Mouse (Mus musculus) layer of hippocampus, adult 9-11 months (tissue): Measurements from ENCODE around the gene Kin.

ENCODE experiments used
- DNase-seq: peaks from one replicate; pipeline ENCODE4 v3.0.0; 2022

Kin gene

DNA sequence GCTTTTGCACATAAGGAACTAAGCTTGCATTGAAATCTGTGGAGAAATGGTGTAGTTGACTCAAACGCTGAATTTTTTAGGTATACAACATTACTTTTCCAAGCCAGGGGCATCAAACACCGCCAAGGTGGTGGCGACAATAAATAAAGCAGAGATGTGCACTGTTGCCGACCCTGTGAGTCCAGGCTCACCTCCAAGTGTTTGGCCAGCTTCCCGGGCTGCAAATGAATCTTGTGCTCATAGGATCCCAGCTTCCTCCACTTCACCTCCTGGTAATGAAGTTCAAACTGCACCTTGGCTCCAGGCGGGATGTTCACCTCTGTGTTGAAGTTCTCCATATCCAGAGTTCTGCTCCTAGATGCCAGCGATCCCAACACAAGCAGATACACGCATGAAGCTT, 38.9 kb downstream of the Kin start:
- DNase-seq = no peak

DNA sequence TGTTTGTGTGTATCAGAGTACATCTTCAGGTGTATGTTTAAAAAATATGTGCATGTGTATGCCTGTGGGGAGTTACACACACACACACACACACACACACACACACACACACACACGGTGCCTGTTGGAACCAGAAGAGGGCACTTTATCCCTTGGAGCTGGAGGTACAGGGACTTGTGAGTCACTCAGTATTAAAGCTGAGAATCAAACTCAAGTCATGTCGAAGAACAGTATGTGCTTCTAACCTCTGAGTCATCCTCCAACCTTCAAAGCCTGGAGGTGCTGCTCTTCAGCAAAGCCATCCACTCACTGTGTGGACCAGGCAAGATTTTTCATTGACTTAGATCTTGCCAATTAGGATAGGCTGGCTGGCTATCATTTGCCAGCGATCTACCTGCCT, 41.4 kb downstream of the Kin start:
- no peak for DNase-seq

DNA sequence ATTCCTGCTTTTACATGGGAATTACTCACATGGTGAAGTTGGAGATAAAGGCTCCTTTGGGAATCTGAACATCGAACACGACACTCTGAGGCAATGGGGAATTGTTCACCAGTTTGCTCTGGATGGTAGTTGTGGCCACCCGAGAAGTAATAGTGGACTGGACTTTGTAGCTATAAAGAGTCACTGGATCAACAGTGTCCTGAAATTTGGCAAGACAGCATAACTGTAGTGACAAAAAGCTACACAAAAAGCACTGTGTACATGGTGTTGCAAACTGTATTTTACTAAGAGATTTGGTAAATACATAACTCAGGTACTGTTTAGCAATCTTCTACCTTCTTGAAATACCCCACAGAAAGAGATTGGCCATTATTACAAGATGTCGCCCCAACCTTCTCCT, 45.7 kb downstream of the Kin start:
- DNase-seq = no peak

DNA sequence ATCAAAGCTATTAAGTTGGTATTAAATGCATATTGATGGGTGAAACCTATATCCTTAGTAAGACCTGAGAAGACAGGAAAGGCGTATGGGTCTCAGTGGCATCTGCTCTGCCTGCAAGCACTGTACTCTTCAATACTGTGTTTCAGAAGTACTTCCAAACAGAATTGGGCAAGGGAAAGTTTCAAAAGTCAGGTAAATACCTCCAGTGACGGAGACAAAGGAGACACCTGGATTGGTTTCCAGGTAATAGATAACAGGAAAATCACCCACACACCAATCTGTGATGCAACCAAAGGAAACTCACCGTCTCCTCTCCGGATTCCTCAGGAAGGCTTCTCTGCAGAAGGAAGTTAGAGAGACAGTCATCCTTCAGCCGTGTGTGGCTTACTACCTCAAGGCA, 47.1 kb downstream of the Kin start:
- no peak for DNase-seq

DNA sequence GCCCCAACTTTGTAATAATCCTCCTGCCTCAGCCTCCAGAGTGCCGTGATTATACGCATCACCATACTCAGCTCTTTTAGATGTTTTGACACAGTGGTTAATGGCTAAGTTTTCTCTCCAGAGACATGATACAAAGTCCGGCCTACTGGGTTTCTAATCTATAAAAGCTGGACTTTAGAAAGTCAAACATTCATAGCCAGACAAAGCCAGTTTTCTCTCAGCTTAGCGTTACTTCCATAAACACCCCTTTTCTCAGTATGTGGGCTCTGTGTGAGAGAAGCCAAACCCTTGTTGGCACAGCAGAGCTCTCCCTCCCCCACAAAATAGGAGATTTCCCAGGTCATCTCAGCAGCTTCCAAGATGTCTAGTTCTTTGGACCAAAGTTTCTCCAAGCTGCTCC, 48.2 kb downstream of the Kin start:
- no peak for DNase-seq

DNA sequence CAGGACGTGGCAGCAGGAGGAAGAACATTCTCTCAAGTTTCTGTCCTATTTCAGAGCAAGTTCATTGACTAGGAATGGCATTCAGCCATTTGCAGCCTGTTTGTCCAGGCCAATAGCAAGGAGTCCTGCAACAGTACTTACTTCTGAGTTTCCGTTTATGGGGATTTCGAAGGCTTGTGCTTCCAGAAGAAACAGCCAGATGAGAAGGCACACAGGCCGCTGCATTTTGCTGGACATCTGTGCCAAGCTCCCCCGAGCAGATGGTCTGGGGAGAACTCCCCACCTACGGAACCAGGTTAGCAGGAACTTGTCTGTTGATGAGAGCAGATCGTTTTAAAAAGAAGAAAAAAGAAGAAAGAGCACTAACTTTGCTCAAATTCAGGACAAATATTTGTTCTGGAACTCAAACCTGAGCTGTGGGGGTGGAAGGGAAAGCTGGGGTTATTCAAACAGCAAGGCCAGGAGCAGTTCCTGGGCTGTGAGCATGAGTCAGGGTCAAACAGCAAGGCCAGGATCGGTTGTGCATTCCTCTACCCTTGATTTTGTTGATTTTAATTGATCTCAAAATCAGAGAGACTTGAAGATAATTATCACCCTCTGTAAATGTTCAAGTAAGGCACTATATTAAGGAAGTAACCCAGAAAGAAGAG, 50.1 kb downstream of the Kin start:
- DNase-seq = no peak

DNA sequence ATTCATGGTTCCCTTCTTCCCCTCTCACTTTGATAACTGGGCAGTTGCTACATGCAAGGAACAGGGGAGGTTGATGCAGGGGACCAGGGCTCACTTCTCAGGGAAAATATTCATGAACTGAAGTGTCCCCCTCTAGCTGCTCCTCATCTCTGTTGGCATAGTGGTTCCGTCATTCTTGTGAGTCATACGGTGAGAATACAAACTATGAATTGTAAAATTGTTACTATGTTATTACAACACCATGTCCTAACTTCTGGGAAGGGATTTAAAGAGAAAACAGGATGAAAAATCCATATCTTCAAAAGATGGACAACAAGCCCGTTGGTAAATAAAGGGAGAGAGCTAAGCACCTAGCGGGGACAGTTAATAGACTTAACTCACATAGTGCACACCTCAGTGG, 50.9 kb downstream of the Kin start, which contains the start of gene Itih2:
TSS of gene Itih2 (minus strand) at position 101 of the 400 bp plus-strand sequence.
- DNase-seq = no peak

DNA sequence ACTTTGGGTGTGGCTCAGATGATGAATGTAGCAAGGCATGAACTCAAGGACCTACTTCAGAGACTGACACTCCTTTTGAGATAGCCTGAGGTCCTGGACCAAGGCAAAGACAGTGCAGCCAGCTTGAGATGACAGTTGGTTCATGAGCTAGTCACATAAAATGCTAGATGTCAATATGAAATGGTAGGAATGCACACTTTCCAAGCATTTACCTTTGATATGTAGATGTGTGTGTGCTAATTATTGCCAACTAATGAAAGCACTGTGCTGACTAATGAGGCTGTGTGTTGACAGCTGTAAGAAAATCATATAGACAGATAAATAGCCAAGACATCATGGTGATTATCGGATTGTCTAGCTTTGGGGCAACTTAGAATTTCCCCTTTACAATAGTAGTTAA, 51.7 kb downstream of the Kin start:
- no peak for DNase-seq

DNA sequence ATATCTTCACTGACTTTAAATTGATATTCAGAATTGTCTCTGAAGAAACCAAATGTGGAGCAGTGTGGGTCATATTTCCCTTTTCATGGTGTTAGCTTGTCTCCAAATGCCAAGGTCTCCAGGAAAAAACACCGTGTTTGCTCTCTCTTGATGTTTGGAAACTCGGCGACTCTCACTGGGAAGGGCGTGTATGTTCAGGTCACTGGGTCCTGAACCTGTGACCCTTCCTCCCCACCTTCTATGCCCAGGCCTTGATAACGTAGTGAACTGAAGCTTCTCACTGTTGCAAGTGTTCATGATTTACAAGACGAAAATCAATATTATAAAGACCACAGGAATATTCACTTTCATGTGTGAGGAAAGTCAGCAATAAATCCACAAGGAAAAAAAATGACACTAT, 53.5 kb downstream of the Kin start:
- no peak for DNase-seq

DNA sequence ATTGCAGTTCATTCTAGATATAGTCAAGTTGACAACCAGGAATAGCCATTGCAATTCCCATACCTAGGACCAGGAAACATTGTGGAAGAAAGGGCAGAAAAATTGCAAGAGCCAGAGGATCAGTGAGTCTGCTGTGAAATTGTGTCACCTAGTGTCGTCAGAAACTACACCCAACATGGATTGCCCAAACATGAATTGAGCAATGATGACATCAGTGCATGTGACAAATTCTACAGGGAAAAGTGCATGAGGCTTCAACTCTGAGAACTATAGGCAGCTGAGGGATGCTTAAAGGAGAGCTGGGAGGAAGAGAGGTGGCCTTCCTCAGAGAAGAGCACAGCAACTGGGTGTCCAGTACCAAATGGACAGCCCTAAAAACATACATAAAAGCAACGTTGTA, 56.9 kb downstream of the Kin start:
- no peak for DNase-seq

DNA sequence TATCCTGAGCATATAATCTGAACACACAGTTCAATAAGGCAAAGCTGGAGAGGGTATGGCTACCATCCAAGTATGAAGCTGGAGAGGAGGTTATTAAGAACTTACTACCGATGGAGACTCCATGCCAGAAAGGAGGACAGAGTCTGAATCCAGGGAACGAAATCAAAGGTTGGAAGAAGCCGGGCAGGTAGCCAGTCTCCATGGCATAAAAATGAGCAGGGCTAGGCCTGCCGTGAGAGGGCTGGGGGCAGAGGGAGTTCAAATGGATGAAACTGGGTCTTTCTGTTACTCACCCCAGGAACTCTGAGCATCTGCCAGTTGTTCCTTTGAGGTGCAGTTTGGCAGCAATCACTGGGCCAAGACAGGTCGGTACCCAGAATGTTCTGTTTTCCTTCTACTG, 60.1 kb downstream of the Kin start:
- no peak for DNase-seq
